Mouse (Mus musculus) lung, adult 2 months (tissue): Measurements from ENCODE around the gene Atp12a.

Experiments used
- CTCF ChIP-seq: fragments of 200-500 bp; IDR thresholded peaks from 2 replicates; pipeline ENCODE4 v1.5.1; 2011; ENCODE audit warnings: mild to moderate bottlenecking, low read length, control low read depth; ENCODE audit not compliant: insufficient read depth
- POLR2A ChIP-seq: fragments of 200-500 bp; IDR thresholded peaks from 2 replicates; pipeline ENCODE4 v1.6.1; 2011; ENCODE audit warnings: low read depth, mild to moderate bottlenecking, control low read depth, low read length, borderline replicate concordance; ENCODE audit errors: extremely low read depth

- TF ChIP-seq CTCF, result no peak
- no peak for TF ChIP-seq POLR2A
Measured at GRCm38 (mm10) chr14:56337075-56337474, 27.8 kb upstream of the Atp12a start.
